Mouse (Mus musculus) gonadal fat pad, adult 2 months (tissue): ENCODE measurements around the gene Tox4. TPM values are rescaled to one million over a fixed set of nuclear protein-coding genes. Genes with fewer than 3 reads are reported as not detected.

Source experiments
- DNase-seq: peaks from one replicate; pipeline ENCODE4 v3.0.0-alpha.2; 2012; ENCODE audit warnings: low read depth
- polyA plus RNA-seq: library from polyadenylated mRNA; depleted of rRNA; stranded (reverse); fragments of >200 nt; gene quantifications from 2 replicates; pipeline ENCODE4 v1.2.3, GENCODE M21; 2012; rRNA removed

Tox4 gene
- polyA plus RNA-seq, 1 experiment: 38.7 TPM

DNA sequence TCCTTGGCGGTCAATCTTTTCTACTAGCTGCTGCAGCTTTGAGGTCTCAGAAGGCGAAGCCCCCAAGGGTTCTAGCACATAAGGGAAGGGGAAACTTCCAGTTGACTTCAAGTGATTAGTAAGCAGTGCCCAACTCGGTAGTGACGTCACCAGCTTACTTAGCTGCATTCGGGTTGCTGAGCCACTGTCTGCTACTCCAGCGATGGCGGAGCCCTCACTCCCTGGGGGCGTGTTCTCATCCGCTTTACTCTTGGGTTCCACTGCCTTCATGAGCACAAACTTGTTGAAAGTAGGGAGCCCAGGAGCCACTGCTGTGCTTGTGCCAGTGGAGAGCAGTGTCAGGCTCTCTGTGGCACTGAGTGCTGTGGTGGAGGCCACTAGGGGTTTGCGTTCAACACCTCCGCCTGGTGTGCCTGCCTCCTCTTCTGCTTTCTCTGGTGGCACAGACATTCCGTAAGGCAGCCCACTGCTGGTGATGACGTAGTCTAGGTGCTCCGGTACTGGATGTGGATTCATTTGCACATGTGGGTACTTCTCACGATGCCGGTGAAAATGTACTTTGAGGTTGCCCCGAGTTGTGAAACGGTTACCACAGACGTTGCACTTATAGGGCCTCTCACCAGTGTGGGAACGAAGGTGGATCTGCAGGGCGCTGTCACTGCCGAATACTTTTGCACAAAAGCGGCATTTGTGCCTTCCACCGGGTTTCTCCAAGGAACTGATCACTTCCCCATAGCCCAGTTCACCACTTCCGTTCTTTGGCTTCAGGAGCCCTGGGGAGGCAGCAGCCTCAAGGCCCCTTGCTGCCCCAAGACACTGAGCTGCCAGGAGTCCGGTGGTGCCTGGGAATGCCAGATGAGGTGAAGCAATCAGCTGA lies 35.2 kb downstream of the Tox4 start:
- no peak for DNase-seq

DNA sequence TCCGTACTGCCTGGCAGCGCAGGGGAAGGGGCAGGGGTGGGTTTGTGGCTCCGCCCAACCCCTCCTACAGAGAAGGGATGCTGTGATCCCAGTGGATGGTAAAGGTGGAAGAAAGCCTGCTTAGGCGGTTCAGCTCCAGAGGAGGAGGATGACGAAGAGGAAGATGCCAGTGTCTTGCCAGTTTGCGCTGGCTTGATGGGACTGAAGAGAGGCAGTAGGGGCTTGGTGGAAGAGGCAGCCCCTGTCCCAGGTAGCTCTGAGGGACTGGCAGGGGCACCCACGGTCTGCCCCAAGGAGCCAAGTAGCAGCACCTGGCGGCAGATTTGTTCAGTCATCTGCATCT lies 35.8 kb downstream of the Tox4 start:
- no peak for DNase-seq

DNA sequence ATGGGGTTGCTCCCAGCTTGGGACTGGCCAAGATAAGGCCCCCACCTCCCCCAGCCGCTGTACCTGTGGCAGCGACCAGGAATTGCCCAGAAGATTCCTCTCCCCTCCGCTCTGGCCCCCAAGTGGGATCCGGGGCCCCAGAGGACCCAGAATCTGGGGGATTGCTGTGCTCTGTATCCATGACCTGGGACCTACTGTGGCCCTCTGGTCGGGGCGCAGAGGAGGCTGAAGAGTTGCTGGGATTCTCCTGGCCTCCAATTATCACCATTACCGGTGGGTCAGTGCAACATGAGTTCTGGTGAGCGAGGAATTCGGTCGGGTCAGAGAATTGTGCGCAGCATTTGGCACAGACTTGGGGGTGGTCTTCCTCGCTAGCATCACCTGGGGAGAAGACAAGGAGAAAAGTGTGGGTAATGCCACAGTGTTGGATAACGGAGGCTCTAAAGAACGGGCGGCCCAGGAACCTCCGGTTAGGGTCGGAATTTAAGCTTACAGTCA lies 36.4 kb downstream of the Tox4 start:
- DNase-seq: no peak

DNA sequence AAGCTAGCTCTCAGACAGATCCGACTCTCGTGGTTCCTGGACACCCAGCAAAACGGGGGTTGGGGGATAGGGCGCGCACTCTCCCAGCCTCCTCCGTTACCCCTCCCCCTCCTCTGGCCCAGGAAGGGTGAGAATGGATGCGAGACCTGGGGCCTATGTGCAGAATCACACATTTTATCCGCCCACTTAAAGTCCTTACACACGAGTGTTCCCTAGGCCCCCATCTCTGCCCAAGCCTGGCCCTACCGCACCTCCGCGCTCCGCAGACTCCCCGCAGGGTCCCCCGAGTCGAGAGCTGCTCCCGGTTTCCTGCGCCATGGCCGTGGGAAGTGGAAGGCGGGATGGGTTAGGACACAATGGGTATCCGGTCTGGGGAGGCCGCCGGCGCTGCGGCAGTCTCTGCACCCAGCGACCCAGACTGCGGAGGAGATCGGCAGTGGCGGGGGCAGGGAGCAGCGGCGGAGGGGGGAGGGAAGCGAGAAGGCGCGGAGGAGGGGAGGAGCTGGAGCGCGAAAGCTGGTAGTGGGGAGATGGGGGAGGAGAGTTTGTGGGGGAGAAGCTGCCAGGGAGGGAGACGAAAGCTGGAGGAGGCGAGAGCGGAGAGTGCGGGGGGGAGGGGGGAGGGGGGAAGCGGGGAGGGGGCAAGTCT lies 37.0 kb downstream of the Tox4 start:
- no peak for DNase-seq

DNA sequence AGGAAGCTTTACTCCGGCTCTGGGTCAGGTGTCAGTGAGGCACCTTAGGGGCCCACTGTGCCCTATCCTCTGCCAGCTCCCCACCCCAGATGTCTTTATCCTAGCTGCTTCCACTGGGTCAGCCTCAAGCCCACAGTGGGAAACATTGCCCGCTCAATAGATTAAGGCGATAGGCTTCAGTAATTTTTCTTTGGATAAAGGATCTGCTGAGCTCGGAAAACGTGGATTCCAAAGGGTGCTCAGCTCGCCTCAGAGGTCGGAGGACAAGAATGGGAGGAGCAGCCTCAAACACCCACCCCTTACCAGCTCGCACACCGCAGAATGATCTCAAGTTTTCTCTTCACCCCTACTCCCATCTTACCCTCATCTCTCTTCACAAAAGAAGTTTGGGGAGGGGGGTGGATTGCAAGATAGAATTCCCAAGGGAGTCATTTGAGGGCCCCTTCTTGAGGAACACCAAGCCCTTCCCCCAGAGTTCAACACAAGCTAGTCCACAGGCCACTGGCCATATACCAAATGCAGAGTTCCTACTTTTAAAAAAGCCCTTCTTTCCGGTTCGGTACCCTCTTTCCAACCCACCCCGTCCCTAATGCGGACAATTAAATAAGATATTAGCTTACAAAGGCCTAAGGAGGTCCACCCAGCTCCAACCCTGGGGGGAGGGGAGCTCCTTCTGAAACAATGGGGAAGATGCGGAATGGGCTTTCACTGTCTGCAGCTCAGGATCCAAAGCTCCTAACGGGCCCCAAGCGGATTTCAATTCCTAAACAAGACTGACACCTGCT lies 37.7 kb downstream of the Tox4 start:
- no peak for DNase-seq

DNA sequence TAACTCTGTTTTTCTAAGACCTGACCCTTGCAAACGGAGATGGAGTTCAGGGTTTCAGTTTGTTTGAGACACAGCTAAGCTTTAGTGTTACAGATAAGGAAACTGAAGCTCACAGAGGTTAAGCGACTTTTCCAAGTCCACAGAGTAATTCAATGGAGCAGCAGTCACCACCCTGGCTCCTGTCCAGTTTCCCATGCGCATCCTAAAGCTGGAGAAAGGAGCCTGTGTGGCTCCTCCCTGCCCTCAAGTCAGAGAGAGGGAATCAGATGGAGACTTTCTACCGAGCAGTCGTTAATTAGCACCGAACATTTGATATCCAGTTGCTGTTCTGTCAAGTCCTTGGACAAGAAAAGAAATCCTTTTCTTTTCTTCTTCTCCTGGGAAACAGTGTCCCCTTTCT lies 40.4 kb downstream of the Tox4 start:
- no peak for DNase-seq

DNA sequence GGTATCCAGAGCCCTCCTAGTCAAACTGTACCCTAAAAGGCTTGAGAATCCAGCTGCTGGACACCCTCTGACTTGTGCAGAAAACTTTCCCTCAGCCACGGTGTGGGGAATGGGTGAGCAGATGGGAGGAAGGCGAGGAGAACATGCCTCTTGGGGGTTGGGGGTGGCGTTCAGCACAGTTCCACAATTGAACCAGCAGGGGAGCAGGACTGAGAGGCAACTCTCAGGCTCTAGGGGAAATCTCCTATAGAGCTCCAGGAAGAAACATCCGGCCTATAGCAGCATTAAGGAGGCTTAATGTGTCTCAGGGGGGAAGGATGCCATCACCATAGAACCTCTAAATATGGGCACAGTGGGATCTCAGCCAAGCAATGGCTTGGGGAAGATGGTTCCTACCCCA lies 46.9 kb downstream of the Tox4 start:
- DNase-seq: no peak

DNA sequence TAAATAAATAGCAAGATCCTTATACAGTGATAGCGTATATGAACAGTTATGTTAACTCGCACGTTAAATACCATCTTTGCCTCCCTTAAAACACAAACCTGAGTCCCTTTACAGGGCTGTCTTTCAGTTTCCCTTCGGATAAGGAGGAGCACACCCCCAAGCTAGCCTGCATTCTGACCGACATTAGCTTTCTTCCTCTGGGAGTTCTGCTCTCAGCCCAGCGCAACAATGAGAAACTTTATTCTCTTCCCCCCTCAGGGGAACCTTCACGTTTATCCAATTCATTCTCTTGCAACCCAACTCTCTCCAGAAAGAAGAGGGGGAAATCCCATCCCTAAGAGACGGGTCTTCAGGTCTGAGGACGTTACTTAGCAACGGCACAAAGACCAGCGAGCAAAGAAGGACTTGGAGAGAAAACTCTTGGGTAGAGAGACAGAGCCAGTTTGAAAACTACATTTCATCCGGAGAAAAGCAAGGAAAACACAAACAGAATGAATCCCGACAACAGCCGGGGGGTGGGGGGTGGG lies 48.5 kb downstream of the Tox4 start:
- DNase-seq: no peak

DNA sequence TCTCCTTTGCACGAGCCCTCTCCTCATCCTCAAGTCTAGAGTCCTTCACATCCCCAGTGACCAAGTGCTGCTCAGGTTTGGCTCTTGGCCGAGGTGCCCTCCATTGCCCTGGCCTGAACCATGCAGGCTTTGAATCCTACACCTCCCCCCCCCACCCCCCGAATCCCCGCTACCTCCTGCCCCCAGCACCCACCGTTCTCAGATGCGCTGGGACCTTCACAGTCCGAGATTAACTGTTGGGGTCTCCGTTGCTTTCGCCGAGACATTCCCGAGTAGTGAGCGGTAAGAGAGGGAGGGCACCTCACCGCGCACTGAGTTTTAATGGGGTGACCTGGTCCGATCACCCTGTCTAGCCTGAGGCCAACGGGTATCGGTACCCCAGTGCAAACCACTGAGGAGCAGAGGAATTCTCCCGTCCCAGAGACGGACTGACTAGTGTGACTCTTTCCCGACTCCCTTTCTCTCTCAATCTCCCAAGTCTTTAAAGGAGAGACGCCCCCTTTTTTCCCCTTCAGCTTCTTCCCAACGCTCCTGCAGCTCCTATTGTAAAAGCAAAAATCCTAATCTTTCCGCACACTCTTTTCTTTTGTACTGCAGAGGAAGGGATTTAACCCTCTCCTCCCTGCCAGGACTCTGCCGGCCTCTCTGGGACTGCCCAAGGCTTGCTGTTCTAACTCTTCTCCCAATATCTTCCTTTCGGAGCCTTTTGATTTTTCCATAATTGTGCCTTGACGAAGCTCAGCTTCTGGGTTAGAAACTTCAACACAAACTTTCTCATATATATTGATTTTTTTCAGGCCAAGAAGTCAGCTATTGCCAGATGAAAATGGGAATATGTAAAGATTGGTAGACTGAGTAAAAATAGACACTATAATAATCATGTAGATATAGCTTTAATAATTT lies 49.2 kb downstream of the Tox4 start, which contains the start of gene Sall2:
Sall2 (minus strand) TSS at position 853 of the 903 bp plus-strand sequence.
- no peak for DNase-seq

DNA sequence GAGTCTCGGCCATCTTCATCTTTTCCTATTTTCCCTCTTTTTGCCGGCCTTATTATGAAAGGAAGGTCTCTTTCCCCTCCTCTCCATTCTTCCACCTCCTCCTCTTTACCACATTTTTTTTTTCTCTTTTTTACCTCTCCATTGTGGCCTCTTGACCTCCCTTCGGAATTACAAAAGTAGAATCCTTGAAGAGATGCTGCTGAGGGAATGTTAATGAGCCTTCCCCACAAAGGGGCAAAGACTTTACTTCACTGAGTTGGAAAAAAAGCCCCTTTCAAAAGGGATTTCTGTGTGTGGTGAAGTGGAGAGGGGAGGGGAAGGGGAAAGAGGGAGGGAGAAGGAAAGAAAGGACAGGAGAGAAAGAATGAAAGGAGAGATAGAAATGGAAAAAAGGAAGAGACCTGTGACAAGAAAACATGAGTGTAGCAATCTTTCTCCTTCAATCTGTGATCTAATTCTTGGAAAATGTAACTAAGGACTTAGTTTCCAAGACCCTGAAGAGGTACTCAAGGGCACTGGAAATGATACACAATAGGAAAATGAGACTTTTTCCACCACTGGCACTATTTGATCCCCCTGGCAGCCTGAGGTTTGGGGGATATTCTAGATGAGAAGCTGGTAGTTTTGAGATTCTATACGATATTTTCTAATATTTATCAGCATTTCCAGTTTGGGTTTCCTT lies 52.3 kb downstream of the Tox4 start:
- no peak for DNase-seq

DNA sequence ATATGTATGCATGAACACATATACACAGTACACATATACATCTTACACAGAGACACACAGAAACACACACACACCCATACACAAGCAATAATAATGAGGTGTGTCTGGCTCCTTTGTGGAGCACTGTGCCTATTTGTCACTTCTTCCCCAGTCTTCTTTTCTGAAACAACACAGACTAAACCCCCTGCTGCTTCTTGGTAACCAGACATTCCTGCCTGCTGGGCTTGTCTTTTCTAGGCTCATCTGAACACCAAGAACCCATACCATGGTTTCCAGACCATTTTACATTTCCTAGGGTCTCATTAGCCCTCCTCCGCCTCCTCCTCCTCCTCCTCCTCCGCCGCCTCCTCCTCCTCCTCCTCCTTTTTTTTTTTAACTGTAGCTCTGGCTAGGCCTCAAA lies 53.2 kb downstream of the Tox4 start:
- DNase-seq: no peak

DNA sequence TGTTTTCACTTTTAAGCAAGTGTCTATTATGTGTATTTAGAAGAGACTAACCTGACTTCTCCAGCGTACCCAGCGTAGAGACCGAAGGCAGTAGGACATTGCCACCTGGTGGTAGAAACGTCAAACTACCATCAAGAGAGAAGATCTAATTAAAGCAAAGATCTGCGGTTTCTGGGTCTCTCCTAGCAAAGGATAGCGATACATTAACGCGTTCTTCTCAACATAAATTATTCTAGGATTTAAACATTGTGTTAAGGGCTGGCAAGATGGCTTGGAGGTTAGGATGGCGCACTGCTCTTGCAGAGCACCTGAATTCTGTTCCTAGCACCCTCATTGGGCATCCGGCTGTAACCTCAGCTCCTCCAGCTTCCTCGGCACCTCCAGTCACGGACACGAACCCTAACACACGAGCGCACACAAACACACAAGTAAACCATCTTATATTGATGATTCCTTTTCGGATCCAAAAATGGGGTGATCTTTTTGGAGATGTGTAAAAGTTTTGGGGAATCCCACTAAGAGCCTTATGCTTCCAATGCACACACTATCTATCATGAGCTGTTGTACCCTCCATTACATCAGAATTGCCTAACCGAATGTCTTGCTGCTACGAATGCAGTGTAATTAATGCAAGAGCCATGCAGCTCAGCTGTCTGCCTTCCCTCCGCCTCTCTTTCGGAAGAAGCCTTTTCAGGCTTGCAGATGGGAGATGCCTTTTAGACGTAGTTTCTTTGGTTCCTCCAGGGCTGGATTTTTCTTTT lies 60.0 kb downstream of the Tox4 start:
- DNase-seq: no peak

DNA sequence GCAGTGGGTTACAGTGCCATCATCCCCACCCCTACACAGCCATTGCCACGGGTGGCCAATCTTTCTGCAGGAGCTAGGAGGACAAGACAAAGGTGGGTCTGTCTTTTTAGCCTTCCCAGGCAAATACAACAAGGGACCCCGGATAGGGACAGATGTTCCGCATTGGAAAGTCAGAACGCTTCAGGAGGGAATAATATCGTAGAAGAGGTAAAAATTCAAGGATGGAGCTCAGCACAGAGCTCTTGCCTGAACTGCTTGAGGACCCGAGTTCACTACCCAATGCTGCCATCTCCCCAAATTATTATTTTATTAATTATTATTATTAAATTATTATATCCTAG lies 60.5 kb downstream of the Tox4 start:
- DNase-seq: no peak

Other genes with a start within 250 kb of the Tox4 start
- not detected in 2 replicates for gene Olfr221, start 236.7 kb upstream of the Tox4 start, polyA plus RNA-seq
- gene Hnrnpc, start 175.1 kb upstream of the Tox4 start, polyA plus RNA-seq: 62.5 and 71.6 TPM in 2 replicates
- gene Rpgrip1, start 168.4 kb upstream of the Tox4 start, polyA plus RNA-seq: 4.0 and 4.4 TPM in 2 replicates
- gene Supt16, start 81.7 kb upstream of the Tox4 start, polyA plus RNA-seq: 9.6 and 13.1 TPM in 2 replicates
- gene Chd8, start 21.4 kb upstream of the Tox4 start, polyA plus RNA-seq: 30.1 and 35.2 TPM in 2 replicates
- gene Rab2b, start 399 bp downstream of the Tox4 start, polyA plus RNA-seq: 11.4 TPM in 2 replicates
- gene Mettl3, start 26.0 kb downstream of the Tox4 start, polyA plus RNA-seq: 18.8 and 19.2 TPM in 2 replicates
- gene Sall2, start 49.6 kb downstream of the Tox4 start, polyA plus RNA-seq: 5.7 and 7.6 TPM in 2 replicates
- gene Olfr1513, start 77.3 kb downstream of the Tox4 start, polyA plus RNA-seq: not detected in 2 replicates
- gene Olfr1512, start 100.0 kb downstream of the Tox4 start, polyA plus RNA-seq: not detected in 2 replicates
- not detected in 2 replicates for gene Olfr1511, start 118.2 kb downstream of the Tox4 start, polyA plus RNA-seq
- gene Olfr1510, start 135.2 kb downstream of the Tox4 start, polyA plus RNA-seq: not detected in 2 replicates
- gene Olfr1509, start 163.8 kb downstream of the Tox4 start, polyA plus RNA-seq: not detected in 2 replicates
- not detected in 2 replicates for gene Olfr1508, start 188.3 kb downstream of the Tox4 start, polyA plus RNA-seq
- not detected in 2 replicates for gene Olfr1507, start 216.6 kb downstream of the Tox4 start, polyA plus RNA-seq